Mouse (Mus musculus): Measurements from ENCODE around the gene Ppp1ca.

GRCm38 (mm10) chr19:4169810-4170209 is 22.1 kb upstream of the Ppp1ca start:
- no peak for TF ChIP-seq CTCF (IDR thresholded peaks at IDR 0.05)
- no peak for TF ChIP-seq EP300 (IDR thresholded peaks at IDR 0.05; ENCODE audit: insufficient read depth, low read depth, low read length)
- TF ChIP-seq POLR2A (IDR thresholded peaks at IDR 0.05; ENCODE audit: insufficient read depth, low read depth, low read length) = no peak

Measured in heart, adult 2 months (tissue).